Mouse (Mus musculus): ENCODE data around the gene Msx1. TPM values are rescaled to one million over a fixed set of nuclear protein-coding genes. Genes with fewer than 3 reads are reported as not detected.
A peak's percentile ranks its signal among the peaks of the same experiment; 100 is the strongest.

Msx1 gene
- total RNA-seq, 2 experiments from 2014 or later: 4.0 to 5.1 TPM

- intact Hi-C loops (cut with DNase I): loop anchor here (10.0 kb wide), 1 partner anchor 381 kb away; no protein-coding TSS in a partner anchor
- DNase-seq (ENCODE audit: low spot score): no peak
Observed at GRCm38 (mm10) chr5:37814169-37814568, 10.2 kb downstream of the Msx1 start.

DNA sequence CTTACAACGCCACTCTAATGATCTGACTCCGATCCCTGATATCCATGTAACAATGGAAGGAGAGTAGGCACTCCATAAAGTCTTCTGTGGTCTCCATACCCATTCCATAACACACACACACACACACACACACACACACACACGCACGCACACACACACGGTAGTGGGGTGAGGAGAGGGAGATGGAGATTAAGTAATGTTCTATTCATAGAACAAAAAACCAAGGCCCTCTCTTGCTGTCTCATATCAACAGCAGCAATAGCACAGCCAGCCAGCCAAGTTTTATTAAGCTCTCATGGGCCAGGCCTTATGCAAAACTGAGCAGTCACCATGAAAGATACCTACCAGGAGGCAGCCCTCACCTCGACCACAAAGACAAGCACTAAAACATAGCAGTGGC, 19.1 kb downstream of the Msx1 start:
- no peak for DNase-seq (ENCODE audit: low spot score)
- intact Hi-C loops (cut with DNase I): no loop called here

GRCm38 (mm10) chr5:37804512-37805118, 19.8 kb downstream of the Msx1 start:
- intact Hi-C loops (cut with DNase I): no loop called here
- peak; percentile 44 for DNase-seq (ENCODE audit: low spot score)

DNA sequence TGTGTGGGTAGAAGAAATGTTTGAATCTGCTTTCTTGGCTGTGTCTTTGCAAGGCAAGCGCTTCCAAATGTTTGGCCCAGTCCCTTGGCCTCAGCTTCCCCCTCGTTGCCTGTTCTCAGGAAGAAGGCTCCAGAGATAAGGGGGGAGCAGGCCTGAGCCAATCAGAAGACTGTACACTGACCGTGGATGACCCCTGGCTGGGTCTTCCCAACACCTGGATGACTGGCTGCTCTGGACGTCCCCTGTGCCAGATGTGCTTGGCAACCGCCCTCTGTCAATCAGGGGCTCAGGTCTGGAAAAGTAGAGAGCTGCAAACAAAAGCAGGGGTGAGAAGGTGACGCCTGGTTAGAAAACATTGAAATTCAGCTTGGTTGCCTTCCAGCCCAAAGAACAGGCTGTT, 27.1 kb downstream of the Msx1 start:
- peak; percentile 32 for DNase-seq (ENCODE audit: low spot score)
- intact Hi-C loops (cut with DNase I): no loop called here

DNA sequence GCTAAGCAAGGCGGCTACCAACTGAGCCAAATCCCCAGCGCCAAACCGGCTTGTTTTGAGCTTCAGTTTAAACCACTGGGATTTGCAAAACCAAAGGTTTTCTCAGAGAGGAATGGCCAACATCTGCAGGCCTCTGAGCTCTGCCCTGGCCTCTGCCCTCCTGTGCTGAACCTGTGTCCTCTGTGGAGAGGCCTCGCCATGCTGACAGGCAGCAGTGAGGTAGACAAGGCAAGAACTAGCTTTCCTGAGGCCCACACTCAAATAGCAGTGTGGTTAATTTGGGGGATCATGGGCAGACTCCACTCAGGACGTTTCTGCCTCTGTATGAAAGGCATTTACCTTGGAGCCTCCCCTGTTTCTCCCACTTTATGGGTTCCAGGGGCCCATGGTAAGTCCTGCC, 27.6 kb downstream of the Msx1 start:
- intact Hi-C loops (cut with DNase I): no loop called here
- DNase-seq (ENCODE audit: low spot score): no peak

GRCm38 (mm10) chr5:37795691-37796090, 28.7 kb downstream of the Msx1 start:
- intact Hi-C loops (cut with DNase I): no loop called here
- DNase-seq (ENCODE audit: low spot score): no peak

- intact Hi-C loops (cut with DNase I): no loop called here
- no peak for DNase-seq (ENCODE audit: low spot score)
Observed at GRCm38 (mm10) chr5:37792154-37792553, 32.2 kb downstream of the Msx1 start.

- DNase-seq (ENCODE audit: low spot score): no peak
- intact Hi-C loops (cut with DNase I): no loop called here
Observed at GRCm38 (mm10) chr5:37784847-37785391, 39.5 kb downstream of the Msx1 start.

DNA sequence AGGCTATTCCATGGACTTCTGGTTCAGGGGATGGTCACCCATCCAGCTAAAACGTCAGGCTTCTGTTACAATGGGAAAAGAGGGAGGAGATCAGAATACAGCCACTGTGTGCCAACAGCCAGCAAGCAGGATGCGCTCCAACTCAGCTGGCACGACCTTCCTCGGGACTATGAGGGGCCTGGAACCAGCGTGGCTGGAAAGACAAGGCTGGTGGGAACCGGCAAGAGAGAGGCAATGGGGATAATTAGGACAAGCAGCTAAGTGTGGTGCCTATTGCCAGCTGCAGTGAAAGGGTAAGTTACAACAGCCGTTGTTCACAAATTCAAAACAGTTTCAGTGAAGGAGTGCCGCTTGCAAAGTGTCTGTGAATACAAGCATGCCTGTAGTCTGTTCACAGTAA, 41.1 kb downstream of the Msx1 start:
- no peak for DNase-seq (ENCODE audit: low spot score)
- intact Hi-C loops (cut with DNase I): no loop called here

DNA sequence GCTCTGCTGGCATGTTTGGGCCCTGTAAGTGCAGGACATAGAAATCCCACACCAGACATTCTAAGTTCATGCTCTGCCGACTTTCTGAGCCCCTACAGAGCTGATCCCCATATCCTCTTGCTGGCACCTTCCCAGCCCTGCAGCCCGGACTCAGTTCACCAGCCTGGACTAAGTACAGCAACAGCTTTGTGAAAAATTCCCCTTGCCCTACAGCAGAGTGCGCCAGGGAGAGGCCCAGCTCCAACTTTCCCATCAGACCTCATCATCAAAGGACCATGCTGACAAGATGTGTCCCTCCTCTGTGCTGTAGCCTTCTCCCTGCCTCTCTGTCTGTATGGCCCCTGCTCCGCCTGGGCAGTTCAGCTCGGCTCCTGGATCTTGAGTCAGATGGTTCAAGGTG, 48.7 kb downstream of the Msx1 start:
- intact Hi-C loops (cut with DNase I): no loop called here
- no peak for DNase-seq (ENCODE audit: low spot score)

GRCm38 (mm10) chr5:37774011-37774410, 50.4 kb downstream of the Msx1 start:
- intact Hi-C loops (cut with DNase I): no loop called here
- DNase-seq (ENCODE audit: low spot score): no peak

DNA sequence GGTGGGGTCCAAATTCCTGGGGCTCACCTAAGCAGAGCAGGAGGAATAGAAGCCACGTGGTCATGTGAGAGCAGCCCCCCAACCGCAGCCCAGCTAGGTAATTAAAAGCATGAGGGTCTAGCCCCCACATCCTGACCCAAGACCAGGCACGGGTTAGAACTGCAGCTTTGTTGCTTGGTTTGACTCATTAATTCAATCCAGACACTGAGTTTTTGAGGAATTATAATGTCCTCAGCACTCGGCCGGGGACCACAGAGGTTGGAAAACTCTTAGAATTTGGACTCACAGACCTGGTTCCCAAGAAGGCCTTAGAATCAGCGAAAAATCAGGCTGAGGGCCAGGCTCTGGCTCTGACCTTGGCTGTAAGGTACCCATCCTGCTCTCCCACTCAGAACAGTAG, 53.5 kb downstream of the Msx1 start:
- intact Hi-C loops (cut with DNase I): no loop called here
- no peak for DNase-seq (ENCODE audit: low spot score)

Other genes with a start within 250 kb of the Msx1 start
- gene Stk32b, start 107.4 kb downstream of the Msx1 start, total RNA-seq (2021): under 1 TPM; 0.22 to 0.29 TPM
- gene Cytl1, start 89.1 kb downstream of the Msx1 start, total RNA-seq (2021): 10 to 100 TPM; 23.7 to 27.8 TPM
- gene Stx18, start 214.2 kb upstream of the Msx1 start, total RNA-seq (2021): 10 to 100 TPM; 15.0 to 16.4 TPM